Mouse (Mus musculus): ENCODE results near the gene Ankrd13a.

Gene Ankrd13a

GRCm38 (mm10) chr5:114797253-114797652 is 22.8 kb downstream of the Ankrd13a start:
- no peak for DNase-seq (ENCODE audit: low spot score in 2 of 2)

DNA sequence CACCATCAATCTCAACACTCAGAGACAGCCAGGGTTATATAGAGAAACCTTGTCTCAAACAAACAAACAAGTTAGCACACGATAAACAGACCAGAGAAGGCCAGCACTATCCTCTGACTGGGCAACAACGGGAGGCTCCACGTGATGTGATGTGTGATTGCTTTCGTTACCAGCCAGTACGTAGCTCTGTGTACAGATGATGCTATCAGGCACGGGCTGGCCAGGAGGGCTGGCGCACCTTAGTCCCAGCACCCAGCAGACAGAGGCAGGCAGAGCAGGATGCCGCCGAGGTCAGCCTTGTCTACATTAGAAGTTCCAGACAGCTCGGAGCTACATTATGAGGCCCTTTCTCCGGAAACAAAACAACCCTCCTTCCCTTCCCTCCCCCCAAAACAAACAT is 25.4 kb downstream of the Ankrd13a start:
- no peak for DNase-seq (ENCODE audit: low spot score in 2 of 2)

DNA sequence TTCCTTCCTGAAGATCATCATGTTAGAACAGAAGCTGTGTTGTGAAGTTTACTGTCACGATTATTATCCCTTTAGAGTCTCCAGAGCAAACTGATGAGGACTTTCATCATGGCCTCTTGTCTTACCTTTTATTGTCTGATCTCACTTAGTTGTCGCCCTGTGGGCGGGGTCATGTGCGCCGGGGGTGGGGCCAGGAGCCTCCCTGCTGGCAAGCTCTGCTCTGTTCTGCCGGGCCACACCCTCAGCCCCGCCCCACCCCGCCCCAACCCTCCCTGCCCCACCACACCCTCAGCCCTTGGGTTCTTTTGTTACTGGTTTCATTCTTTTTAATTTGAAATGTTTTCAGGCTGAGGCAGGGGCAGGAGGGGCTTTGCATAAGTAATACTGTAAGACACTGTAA is 26.6 kb downstream of the Ankrd13a start:
- DNase-seq (ENCODE audit: low spot score in 2 of 2): peak in 1 of 2 experiments; percentile 42

DNA sequence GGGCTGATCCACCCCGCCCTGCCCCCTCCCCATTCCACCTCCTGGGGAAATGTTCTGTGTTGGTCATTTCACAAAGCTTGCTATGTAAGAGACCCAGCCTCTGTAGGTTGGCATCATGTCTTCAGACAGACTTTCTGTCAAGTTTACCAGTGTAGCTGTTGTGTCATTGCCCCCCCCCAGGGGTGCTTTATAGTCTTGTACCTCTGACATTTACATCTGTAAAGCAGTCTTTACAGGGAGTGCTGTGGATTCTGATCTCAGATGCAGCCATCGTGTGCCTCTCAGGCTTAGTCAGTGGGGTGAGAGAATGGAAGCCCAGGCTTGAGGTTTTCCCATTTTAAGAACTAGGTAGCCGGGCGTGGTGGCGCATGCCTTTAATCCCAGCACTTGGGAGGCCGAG is 27.4 kb downstream of the Ankrd13a start:
- no peak for DNase-seq (ENCODE audit: low spot score in 2 of 2)

DNA sequence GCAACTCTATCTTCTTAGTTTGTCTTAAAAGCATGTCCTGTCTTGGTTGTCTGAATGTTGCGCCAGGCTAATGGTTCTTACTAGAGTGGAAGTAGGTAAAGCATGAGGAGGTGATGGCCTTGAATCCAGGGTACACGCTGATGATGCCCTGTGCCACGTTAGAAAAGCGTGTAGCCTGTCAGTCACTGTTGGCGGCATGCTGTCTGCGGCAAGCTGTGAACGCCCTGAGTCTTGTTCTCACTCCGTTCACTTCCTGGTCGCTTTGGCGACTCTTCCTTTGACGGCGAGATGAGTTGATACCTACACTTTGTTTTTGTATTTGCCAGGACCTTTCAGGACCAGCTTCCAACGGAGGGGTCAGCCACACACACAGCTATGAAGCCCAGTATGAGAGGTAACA is 28.8 kb downstream of the Ankrd13a start:
- no peak for DNase-seq (ENCODE audit: low spot score in 2 of 2)

GRCm38 (mm10) chr5:114804335-114804734 is 29.9 kb downstream of the Ankrd13a start:
- DNase-seq (ENCODE audit: low spot score in 2 of 2): no peak

- DNase-seq (ENCODE audit: low spot score in 2 of 2): no peak
These were observed 30.5 kb downstream of the Ankrd13a start for GRCm38 (mm10) chr5:114804958-114805357.

DNA sequence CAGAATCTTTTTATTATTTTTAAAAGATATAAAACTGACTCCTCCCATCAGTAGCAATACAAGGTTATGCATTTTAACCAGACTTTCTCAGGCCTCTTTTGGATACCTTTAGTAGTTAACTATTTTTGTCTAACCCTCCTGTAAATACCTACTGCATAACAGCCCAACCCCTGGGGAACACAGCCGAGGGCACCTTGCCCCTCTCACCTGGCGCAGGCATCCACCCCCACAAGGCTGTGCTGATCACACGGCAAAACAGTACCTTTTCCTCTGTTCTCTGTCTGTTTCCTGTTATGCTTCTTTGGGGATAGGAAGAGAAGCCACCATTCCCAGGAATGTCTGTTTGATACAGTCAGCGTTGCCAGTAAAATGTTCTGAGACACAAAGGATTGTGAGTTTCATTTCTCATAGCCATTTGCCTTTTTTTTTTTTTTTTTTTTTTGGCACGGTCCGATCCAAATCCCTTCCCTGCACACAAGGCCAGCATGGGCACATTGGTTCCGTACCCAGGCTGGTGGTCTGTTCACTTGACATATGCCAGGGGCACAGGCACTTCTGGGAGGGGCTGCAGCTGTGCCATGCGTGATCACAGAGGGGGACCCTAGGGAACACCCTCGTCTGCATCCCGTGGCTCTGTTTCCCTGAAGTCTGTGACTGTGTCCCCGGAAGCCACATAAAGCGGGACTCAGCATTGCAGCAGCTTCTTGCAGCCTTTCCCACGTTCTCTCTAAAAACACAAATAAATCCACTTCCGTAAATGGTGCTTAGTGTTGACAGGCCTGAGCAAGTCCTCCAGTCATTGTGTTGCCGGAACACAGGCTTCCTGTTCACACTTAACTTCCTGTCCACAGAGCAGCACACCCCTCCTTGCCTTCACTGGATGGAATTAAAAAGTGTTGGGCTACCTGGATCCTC is 31.2 kb downstream of the Ankrd13a start:
- peak; percentile 57 to 63 for DNase-seq (ENCODE audit: low spot score in 2 of 2)

GRCm38 (mm10) chr5:114806636-114807035 is 32.2 kb downstream of the Ankrd13a start:
- no peak for DNase-seq (ENCODE audit: low spot score in 2 of 2)

- DNase-seq (ENCODE audit: low spot score in 2 of 2): no peak
These were observed 32.6 kb downstream of the Ankrd13a start for GRCm38 (mm10) chr5:114807063-114807462.

- no peak for DNase-seq (ENCODE audit: low spot score in 2 of 2)
These were observed 33.0 kb downstream of the Ankrd13a start for GRCm38 (mm10) chr5:114807468-114807867.

DNA sequence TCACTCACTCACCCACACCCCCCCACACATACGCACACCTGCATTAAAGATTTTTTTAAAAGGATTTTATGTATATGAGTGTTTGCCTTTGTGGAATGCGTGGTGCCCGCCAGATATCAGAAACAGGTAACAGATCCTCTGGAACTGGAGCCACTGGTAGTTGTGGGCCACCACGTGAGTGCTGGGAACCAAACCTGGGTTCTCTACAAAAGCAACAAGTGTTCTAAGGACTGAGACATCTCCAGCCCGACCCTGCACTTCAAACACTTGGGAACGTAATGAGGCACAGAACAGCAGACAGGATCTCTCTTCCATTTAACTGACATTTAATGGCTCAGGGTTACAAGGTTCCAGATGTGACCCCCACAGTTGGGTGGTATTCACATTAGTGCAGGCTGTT is 33.4 kb downstream of the Ankrd13a start:
- no peak for DNase-seq (ENCODE audit: low spot score in 2 of 2)

GRCm38 (mm10) chr5:114808385-114808784 is 33.9 kb downstream of the Ankrd13a start:
- no peak for DNase-seq (ENCODE audit: low spot score in 2 of 2)

GRCm38 (mm10) chr5:114809181-114809756 is 34.8 kb downstream of the Ankrd13a start:
- DNase-seq (ENCODE audit: low spot score in 2 of 2): no peak

- no peak for DNase-seq (ENCODE audit: low spot score in 2 of 2)
These were observed 35.3 kb downstream of the Ankrd13a start for GRCm38 (mm10) chr5:114809826-114810225.

- DNase-seq (ENCODE audit: low spot score in 2 of 2): peak; percentile 76 to 80
These were observed 39.2 kb downstream of the Ankrd13a start for GRCm38 (mm10) chr5:114813525-114814181.

- DNase-seq (ENCODE audit: low spot score in 2 of 2): no peak
These were observed 42.1 kb downstream of the Ankrd13a start for GRCm38 (mm10) chr5:114816599-114816998.

DNA sequence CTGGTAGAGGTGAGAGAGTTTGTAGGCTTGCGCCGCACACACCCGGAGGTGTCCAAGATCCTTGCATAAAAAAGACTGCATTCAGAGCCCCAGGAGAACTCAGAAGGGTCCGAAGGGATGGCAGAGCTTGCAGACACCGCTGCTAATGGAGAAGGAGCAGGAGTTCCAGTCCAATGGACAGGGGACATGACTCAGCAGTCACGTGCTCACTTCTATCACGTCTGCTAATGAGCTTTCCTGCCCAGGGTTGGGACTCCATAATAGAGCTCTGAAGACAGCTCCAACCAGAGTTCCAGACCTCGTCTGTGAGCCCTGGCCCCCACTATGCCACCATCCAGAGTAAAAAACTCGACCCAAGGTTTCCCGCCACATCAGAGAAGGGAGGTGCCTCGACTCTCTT is 43.6 kb downstream of the Ankrd13a start:
- DNase-seq (ENCODE audit: low spot score in 2 of 2): no peak

- peak; percentile 51 for DNase-seq (ENCODE audit: low spot score in 2 of 2)
These were observed 48.6 kb downstream of the Ankrd13a start, which contains the start of gene 1500011B03Rik for GRCm38 (mm10) chr5:114822796-114823688. 1500011B03Rik (minus strand) TSS chr5:114823468.

GRCm38 (mm10) chr5:114824197-114824596 is 49.7 kb downstream of the Ankrd13a start:
- no peak for DNase-seq (ENCODE audit: low spot score in 2 of 2)

- peak; percentile 83 to 88 for DNase-seq (ENCODE audit: low spot score in 2 of 2)
These were observed 51.7 kb downstream of the Ankrd13a start for GRCm38 (mm10) chr5:114825978-114826691.

All from spleen, postnatal 36 days (tissue).